Mouse (Mus musculus): ENCODE data around the gene Emc1. TPM values are rescaled to one million over a fixed set of nuclear protein-coding genes. Genes with fewer than 3 reads are reported as not detected.

Gene Emc1
- polyA plus RNA-seq, 1 experiment from 2014 or later = 26.0 TPM

GRCm38 (mm10) chr4:139389557-139389956, 37.2 kb downstream of the Emc1 start:
- WGBS = 91% methylated on average over 4 of the region's 4 CpGs
- Histone ChIP-seq H3K36me3 (ENCODE audit: control insufficient read depth, insufficient read depth, low read length) (peaks cover 10% of the 10 kb centered on the region), H3K9ac (ENCODE audit: low read length) (no peak overlapping the region), H3K4me1 (ENCODE audit: control insufficient read depth, insufficient read depth, low read length) (no peaks in the 10 kb centered on the region), H3K4me3 (ENCODE audit: low read depth, low read length) (no peak overlapping the region), H3K27me3 (ENCODE audit: control insufficient read depth, insufficient read depth, low read length) (no peaks in the 10 kb centered on the region), H3K27ac (ENCODE audit: low read depth, low read length) (no peak overlapping the region), H3K4me2 (ENCODE audit: low read depth) (no peak overlapping the region), H3K9me3 (ENCODE audit: control insufficient read depth, low read length) (no peaks in the 10 kb centered on the region)
- no peak for ATAC-seq (ENCODE audit: insufficient read depth, low FRiP score, low TSS enrichment)
- no peak for DNase-seq (ENCODE audit: low spot score)

DNA sequence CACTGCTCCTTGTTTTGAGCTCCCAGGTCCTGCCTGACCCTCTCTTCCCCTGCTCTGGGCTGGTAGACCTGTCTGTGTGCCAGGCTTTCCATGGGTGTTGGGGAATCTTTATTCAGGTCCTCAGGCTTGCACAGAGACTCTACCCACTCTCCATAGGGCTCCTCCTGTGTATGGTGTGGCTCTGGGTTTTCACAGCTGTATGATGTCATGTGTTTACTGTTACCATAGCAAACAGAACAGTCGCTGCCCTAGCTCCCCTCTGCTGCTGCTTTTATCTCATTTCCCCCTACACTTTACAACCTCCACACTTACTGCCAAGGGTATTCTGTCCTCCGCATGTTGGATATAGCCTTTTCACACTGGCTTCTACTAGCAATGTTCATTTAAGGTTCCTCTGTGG, 43.0 kb downstream of the Emc1 start:
- WGBS = 73% methylated on average over 2 of the region's 2 CpGs
- H3K9ac ChIP-seq (ENCODE audit: low read length) = no peak overlapping the region
- DNase-seq (ENCODE audit: low spot score) (no peak), ATAC-seq (ENCODE audit: insufficient read depth, low FRiP score, low TSS enrichment) (no peak)
- no peaks in the 10 kb centered on the region for H3K4me1 ChIP-seq (ENCODE audit: control insufficient read depth, insufficient read depth, low read length)
- H3K27ac ChIP-seq (ENCODE audit: low read depth, low read length) = no peak overlapping the region
- no peaks in the 10 kb centered on the region for H3K27me3 ChIP-seq (ENCODE audit: control insufficient read depth, insufficient read depth, low read length)
- H3K4me2 ChIP-seq (ENCODE audit: low read depth) = no peak overlapping the region
- no peak overlapping the region for H3K4me3 ChIP-seq (ENCODE audit: low read depth, low read length)
- H3K36me3 ChIP-seq (ENCODE audit: control insufficient read depth, insufficient read depth, low read length) = peaks cover 30% of the 10 kb centered on the region
- no peaks in the 10 kb centered on the region for H3K9me3 ChIP-seq (ENCODE audit: control insufficient read depth, low read length)

DNA sequence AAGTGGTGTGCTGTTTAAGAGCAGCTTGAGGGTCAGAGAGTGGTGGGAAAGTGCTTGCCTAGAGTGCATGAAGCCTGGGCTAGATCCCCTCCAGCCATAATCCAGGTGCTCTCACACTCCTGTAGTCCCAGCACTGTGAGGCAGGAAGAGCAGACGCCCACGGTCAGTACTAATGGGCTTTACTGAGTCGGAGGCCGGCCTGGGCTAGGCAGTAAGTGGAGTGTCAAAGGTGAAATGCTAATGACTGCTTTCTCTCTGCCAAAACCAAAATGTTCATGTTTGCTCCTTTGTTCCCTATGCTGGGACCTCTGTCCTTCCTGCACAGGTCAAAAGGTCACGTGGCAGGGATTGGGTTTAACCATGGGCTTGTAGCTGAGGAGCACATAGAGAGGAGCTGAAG, 48.1 kb downstream of the Emc1 start:
- no peak for DNase-seq (ENCODE audit: low spot score)
- no peaks in the 10 kb centered on the region for H3K27me3 ChIP-seq (ENCODE audit: control insufficient read depth, insufficient read depth, low read length)
- H3K4me2 ChIP-seq (ENCODE audit: low read depth) = no peak overlapping the region
- peaks cover 32% of the 10 kb centered on the region for H3K36me3 ChIP-seq (ENCODE audit: control insufficient read depth, insufficient read depth, low read length)
- no peak overlapping the region for H3K27ac ChIP-seq (ENCODE audit: low read depth, low read length)
- H3K4me3 ChIP-seq (ENCODE audit: low read depth, low read length) = no peak overlapping the region
- H3K9ac ChIP-seq (ENCODE audit: low read length) = no peak overlapping the region
- WGBS = 78% methylated on average over 5 of the region's 5 CpGs
- no peak for ATAC-seq (ENCODE audit: insufficient read depth, low FRiP score, low TSS enrichment)
- H3K9me3 ChIP-seq (ENCODE audit: control insufficient read depth, low read length) = no peaks in the 10 kb centered on the region
- H3K4me1 ChIP-seq (ENCODE audit: control insufficient read depth, insufficient read depth, low read length) = no peaks in the 10 kb centered on the region

- DNase-seq (ENCODE audit: low spot score) (no peak), ATAC-seq (ENCODE audit: insufficient read depth, low FRiP score, low TSS enrichment) (no peak)
- Histone ChIP-seq H3K36me3 (ENCODE audit: control insufficient read depth, insufficient read depth, low read length) (peaks cover 30% of the 10 kb centered on the region), H3K9ac (ENCODE audit: low read length) (no peak overlapping the region), H3K27me3 (ENCODE audit: control insufficient read depth, insufficient read depth, low read length) (no peaks in the 10 kb centered on the region), H3K4me1 (ENCODE audit: control insufficient read depth, insufficient read depth, low read length) (no peaks in the 10 kb centered on the region), H3K4me3 (ENCODE audit: low read depth, low read length) (no peak overlapping the region), H3K27ac (ENCODE audit: low read depth, low read length) (no peak overlapping the region), H3K9me3 (ENCODE audit: control insufficient read depth, low read length) (no peaks in the 10 kb centered on the region), H3K4me2 (ENCODE audit: low read depth) (no peak overlapping the region)
- 90% methylated on average over 14 of the region's 14 CpGs for WGBS
These were observed 50.8 kb downstream of the Emc1 start for GRCm38 (mm10) chr4:139403214-139403613.

- no peak overlapping the region for H3K4me2 ChIP-seq (ENCODE audit: low read depth)
- H3K36me3 ChIP-seq (ENCODE audit: control insufficient read depth, insufficient read depth, low read length) = peaks cover 41% of the 10 kb centered on the region
- 89% methylated on average over 3 of the region's 3 CpGs for WGBS
- DNase-seq (ENCODE audit: low spot score) = no peak
- ATAC-seq (ENCODE audit: insufficient read depth, low FRiP score, low TSS enrichment) = no peak
- H3K9ac ChIP-seq (ENCODE audit: low read length) = no peak overlapping the region
- no peak overlapping the region for H3K27ac ChIP-seq (ENCODE audit: low read depth, low read length)
- no peaks in the 10 kb centered on the region for H3K9me3 ChIP-seq (ENCODE audit: control insufficient read depth, low read length)
- no peaks in the 10 kb centered on the region for H3K4me1 ChIP-seq (ENCODE audit: control insufficient read depth, insufficient read depth, low read length)
- H3K4me3 ChIP-seq (ENCODE audit: low read depth, low read length) = no peak overlapping the region
- no peaks in the 10 kb centered on the region for H3K27me3 ChIP-seq (ENCODE audit: control insufficient read depth, insufficient read depth, low read length)
These were observed 59.0 kb downstream of the Emc1 start for GRCm38 (mm10) chr4:139411351-139411750.

- Histone ChIP-seq H3K4me2 (ENCODE audit: low read depth) (no peak overlapping the region), H3K4me3 (ENCODE audit: low read depth, low read length) (no peak overlapping the region), H3K27ac (ENCODE audit: low read depth, low read length) (no peak overlapping the region), H3K9ac (ENCODE audit: low read length) (no peak overlapping the region), H3K36me3 (ENCODE audit: control insufficient read depth, insufficient read depth, low read length) (peaks cover 55% of the 10 kb centered on the region), H3K4me1 (ENCODE audit: control insufficient read depth, insufficient read depth, low read length) (no peaks in the 10 kb centered on the region), H3K9me3 (ENCODE audit: control insufficient read depth, low read length) (no peaks in the 10 kb centered on the region), H3K27me3 (ENCODE audit: control insufficient read depth, insufficient read depth, low read length) (no peaks in the 10 kb centered on the region)
- DNase-seq (ENCODE audit: low spot score) (no peak), ATAC-seq (ENCODE audit: insufficient read depth, low FRiP score, low TSS enrichment) (no peak)
- WGBS = 58% methylated on average over 1 of the region's 1 CpGs
These were observed 65.5 kb downstream of the Emc1 start for GRCm38 (mm10) chr4:139417868-139418267.

GRCm38 (mm10) chr4:139421621-139422020, 69.2 kb downstream of the Emc1 start:
- ATAC-seq (ENCODE audit: insufficient read depth, low FRiP score, low TSS enrichment) (no peak), DNase-seq (ENCODE audit: low spot score) (no peak)
- H3K36me3 ChIP-seq (ENCODE audit: control insufficient read depth, insufficient read depth, low read length) = peaks cover 47% of the 10 kb centered on the region

GRCm38 (mm10) chr4:139422409-139422808, 70.0 kb downstream of the Emc1 start:
- WGBS = 97% methylated on average over 2 of the region's 2 CpGs
- Histone ChIP-seq H3K4me2 (ENCODE audit: low read depth) (no peak overlapping the region), H3K36me3 (ENCODE audit: control insufficient read depth, insufficient read depth, low read length) (peaks cover 42% of the 10 kb centered on the region), H3K27me3 (ENCODE audit: control insufficient read depth, insufficient read depth, low read length) (no peaks in the 10 kb centered on the region), H3K4me3 (ENCODE audit: low read depth, low read length) (no peak overlapping the region), H3K9ac (ENCODE audit: low read length) (no peak overlapping the region), H3K9me3 (ENCODE audit: control insufficient read depth, low read length) (no peaks in the 10 kb centered on the region), H3K4me1 (ENCODE audit: control insufficient read depth, insufficient read depth, low read length) (no peaks in the 10 kb centered on the region), H3K27ac (ENCODE audit: low read depth, low read length) (no peak overlapping the region)
- ATAC-seq (ENCODE audit: insufficient read depth, low FRiP score, low TSS enrichment) (no peak), DNase-seq (ENCODE audit: low spot score) (no peak)

More at GRCm38 (mm10) chr4:139421621-139422020, 69.2 kb downstream of the Emc1 start:
- Histone ChIP-seq H3K9me3 (ENCODE audit: control insufficient read depth, low read length) (no peaks in the 10 kb centered on the region), H3K4me3 (ENCODE audit: low read depth, low read length) (no peak overlapping the region), H3K9ac (ENCODE audit: low read length) (no peak overlapping the region), H3K27me3 (ENCODE audit: control insufficient read depth, insufficient read depth, low read length) (no peaks in the 10 kb centered on the region), H3K27ac (ENCODE audit: low read depth, low read length) (no peak overlapping the region), H3K4me1 (ENCODE audit: control insufficient read depth, insufficient read depth, low read length) (no peaks in the 10 kb centered on the region), H3K4me2 (ENCODE audit: low read depth) (no peak overlapping the region)
- WGBS = 94% methylated on average over 7 of the region's 7 CpGs

GRCm38 (mm10) chr4:139423270-139423669, 70.9 kb downstream of the Emc1 start:
- Histone ChIP-seq H3K4me1 (ENCODE audit: control insufficient read depth, insufficient read depth, low read length) (no peaks in the 10 kb centered on the region), H3K4me2 (ENCODE audit: low read depth) (no peak overlapping the region), H3K36me3 (ENCODE audit: control insufficient read depth, insufficient read depth, low read length) (peaks cover 44% of the 10 kb centered on the region), H3K27ac (ENCODE audit: low read depth, low read length) (no peak overlapping the region), H3K4me3 (ENCODE audit: low read depth, low read length) (no peak overlapping the region), H3K27me3 (ENCODE audit: control insufficient read depth, insufficient read depth, low read length) (no peaks in the 10 kb centered on the region), H3K9ac (ENCODE audit: low read length) (no peak overlapping the region), H3K9me3 (ENCODE audit: control insufficient read depth, low read length) (no peaks in the 10 kb centered on the region)
- WGBS = 82% methylated on average over 2 of the region's 2 CpGs
- ATAC-seq (ENCODE audit: insufficient read depth, low FRiP score, low TSS enrichment) = no peak
- DNase-seq (ENCODE audit: low spot score) = no peak
